Mouse (Mus musculus) lung, postnatal 0 days (tissue): ENCODE results near the gene Kif5a.
"Not testable (repeated sequence)": the region's sequence is repeated elsewhere in the genome, so short reads cannot be mapped to it uniquely, and the experiment has no call there.

ENCODE experiments used
- CTCF ChIP-seq: IDR thresholded peaks from 2 replicates; pipeline ENCODE4 v1.5.1; 2016; ENCODE audit warnings: antibody characterized with exemption, mild to moderate bottlenecking
- EP300 ChIP-seq: IDR thresholded peaks from 2 replicates; pipeline ENCODE4 v1.6.1; 2016; ENCODE audit warnings: antibody characterized with exemption, mild to moderate bottlenecking, control low read depth

GRCm38 (mm10) chr10:127192057-127192328, 71.2 kb downstream of the Kif5a start:
- not testable (repeated sequence) for TF ChIP-seq CTCF, EP300
